Mouse (Mus musculus): Measurements from ENCODE around the gene Ptov1.

DNA sequence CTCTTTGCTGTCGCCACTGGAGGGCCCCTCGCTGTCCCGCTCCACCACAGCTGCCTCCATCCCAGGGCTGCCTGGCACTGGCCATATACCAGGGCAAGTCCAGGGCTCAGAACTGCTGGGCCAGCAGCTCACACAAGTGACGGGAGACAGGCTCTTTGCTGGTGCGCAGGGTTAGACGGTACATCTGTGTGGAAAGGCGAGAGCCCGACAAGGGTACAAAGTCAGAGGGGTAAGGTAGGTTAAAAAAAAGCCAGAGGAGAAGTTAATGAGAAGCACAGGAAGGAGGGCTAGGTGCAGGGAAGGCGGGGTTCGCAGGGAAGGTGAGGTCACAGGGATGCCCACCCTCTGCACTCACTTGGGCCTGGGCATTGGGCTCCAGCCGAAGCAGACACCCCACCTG, 31.0 kb upstream of the Ptov1 start:
- TF ChIP-seq CTCF (IDR thresholded peaks at IDR 0.05) (no peak), EP300 (IDR thresholded peaks at IDR 0.05) (no peak)
